Mouse (Mus musculus): ENCODE results near the gene Sult2b1. TPM values are rescaled to one million over a fixed set of nuclear protein-coding genes. Genes with fewer than 3 reads are reported as not detected.
A peak's percentile ranks its signal among the peaks of the same experiment; 100 is the strongest.

The Sult2b1 gene
- polyA plus RNA-seq, 1 experiment from 2014 or later: 0.70 TPM

GRCm38 (mm10) chr7:45712022-45712757, 72.3 kb downstream of the Sult2b1 start:
- Histone ChIP-seq H3K9me3 (ENCODE audit: control insufficient read depth, low read length) (no peaks in the 10 kb centered on the region), H3K36me3 (ENCODE audit: control insufficient read depth, insufficient read depth, low read length) (peaks cover 29% of the 10 kb centered on the region), H3K4me2 (no peak overlapping the region), H3K4me1 (replicated peaks; ENCODE audit: control insufficient read depth, insufficient read depth, low read length) (peaks cover 42% of the 10 kb centered on the region), H3K27me3 (replicated peaks; ENCODE audit: control insufficient read depth, insufficient read depth, low read length) (no peaks in the 10 kb centered on the region), H3K4me3 (ENCODE audit: low read depth, low read length) (no peak overlapping the region), H3K9ac (ENCODE audit: low read depth, low read length) (no peak overlapping the region), H3K27ac (ENCODE audit: low read depth, low read length) (no peak overlapping the region)
- 86% methylated on average over 21 of the region's 21 CpGs for WGBS
- DNase-seq (ENCODE audit: low spot score) (no peak), ATAC-seq (replicated peaks; ENCODE audit: low FRiP score) (no peak)

DNA sequence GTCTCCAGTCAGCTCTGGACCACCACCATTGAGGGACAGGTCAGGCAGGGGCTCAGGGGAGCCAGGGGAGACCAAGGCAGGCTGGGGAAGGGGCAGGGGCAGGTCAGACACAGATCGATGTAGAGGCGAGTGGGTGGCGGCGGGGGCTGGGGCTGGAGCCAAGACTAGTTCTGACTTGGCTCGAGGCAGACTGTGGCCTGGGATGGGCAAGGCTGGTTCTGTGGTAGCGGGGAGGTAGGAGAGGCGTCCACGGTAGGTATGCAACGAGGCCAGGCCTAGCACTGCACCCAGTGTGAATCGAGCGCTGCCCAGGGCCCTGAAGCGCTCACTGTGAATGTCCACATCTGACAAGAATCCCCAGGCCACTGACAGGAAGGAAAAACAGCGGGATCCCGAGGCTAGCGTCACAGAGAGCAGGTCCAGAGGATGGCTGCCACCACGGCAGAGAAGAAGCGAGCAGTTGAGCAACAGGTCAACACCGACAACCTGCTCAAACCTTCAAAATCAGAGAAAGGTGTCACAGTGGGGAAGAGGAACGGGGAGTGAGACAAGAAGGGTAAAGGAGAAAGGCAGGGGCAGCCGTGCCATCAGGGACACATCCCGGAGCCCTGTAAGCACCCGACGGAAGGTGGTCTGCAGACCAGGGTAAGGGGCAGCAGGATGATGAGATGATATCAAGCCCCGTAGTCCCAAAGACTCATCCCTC, 73.0 kb downstream of the Sult2b1 start:
- no peak for ATAC-seq (replicated peaks; ENCODE audit: low FRiP score)
- H3K4me3 ChIP-seq (ENCODE audit: low read depth, low read length): no peak overlapping the region
- H3K4me2 ChIP-seq: no peak overlapping the region; the same call in 1 of the 2 replicates
- no peak overlapping the region for H3K9ac ChIP-seq (ENCODE audit: low read depth, low read length)
- no peaks in the 10 kb centered on the region for H3K27me3 ChIP-seq (replicated peaks; ENCODE audit: control insufficient read depth, insufficient read depth, low read length)
- peaks cover 29% of the 10 kb centered on the region for H3K36me3 ChIP-seq (ENCODE audit: control insufficient read depth, insufficient read depth, low read length)
- no peak overlapping the region for H3K27ac ChIP-seq (ENCODE audit: low read depth, low read length)
- no peak for DNase-seq (ENCODE audit: low spot score)
- H3K9me3 ChIP-seq (ENCODE audit: control insufficient read depth, low read length): no peaks in the 10 kb centered on the region
- H3K4me1 ChIP-seq (replicated peaks; ENCODE audit: control insufficient read depth, insufficient read depth, low read length): peaks cover 39% of the 10 kb centered on the region
- WGBS: 91% methylated on average over 24 of the region's 24 CpGs

DNA sequence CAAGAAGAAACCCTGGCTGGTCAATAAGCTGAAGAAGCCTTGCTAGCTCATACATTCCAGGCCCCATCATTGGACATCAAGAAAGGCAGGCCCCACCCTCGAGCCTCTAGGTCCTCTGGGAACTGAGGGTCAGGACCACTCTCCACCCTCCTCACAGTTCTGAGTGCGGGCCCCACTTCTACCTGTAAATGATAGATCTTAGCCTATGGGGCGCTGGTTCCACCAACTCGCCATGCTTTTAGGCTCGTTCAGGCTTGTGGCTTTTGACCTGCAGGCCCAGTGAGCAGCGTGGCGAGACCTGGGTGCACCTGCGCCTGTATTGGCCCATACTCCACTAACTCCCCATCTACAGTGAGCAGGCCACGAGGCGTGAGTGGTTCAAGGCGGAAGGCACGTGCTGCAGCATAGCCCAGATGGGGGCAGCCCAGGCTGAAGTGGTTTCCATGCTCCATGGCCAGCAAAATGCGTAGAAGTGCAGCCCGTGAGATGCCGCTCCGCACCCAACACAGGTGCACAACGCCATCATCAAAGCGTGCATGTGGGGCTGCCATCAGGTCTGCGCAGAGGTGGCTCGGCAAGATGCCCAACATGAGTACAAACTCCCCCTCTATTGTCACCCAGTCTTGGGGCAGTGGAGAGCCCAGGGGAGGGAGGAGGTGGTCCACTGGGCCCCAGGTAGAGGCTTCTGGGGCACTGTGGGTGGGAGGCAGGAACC, 73.8 kb downstream of the Sult2b1 start:
- no peak overlapping the region for H3K4me3 ChIP-seq (ENCODE audit: low read depth, low read length)
- H3K36me3 ChIP-seq (ENCODE audit: control insufficient read depth, insufficient read depth, low read length): peaks cover 29% of the 10 kb centered on the region
- H3K27me3 ChIP-seq (replicated peaks; ENCODE audit: control insufficient read depth, insufficient read depth, low read length): no peaks in the 10 kb centered on the region
- DNase-seq (ENCODE audit: low spot score): no peak
- no peaks in the 10 kb centered on the region for H3K9me3 ChIP-seq (ENCODE audit: control insufficient read depth, low read length)
- no peak for ATAC-seq (replicated peaks; ENCODE audit: low FRiP score)
- H3K27ac ChIP-seq (ENCODE audit: low read depth, low read length): no peak overlapping the region
- peaks cover 39% of the 10 kb centered on the region for H3K4me1 ChIP-seq (replicated peaks; ENCODE audit: control insufficient read depth, insufficient read depth, low read length)
- no peak overlapping the region for H3K4me2 ChIP-seq
- WGBS: 95% methylated on average over 20 of the region's 20 CpGs
- H3K9ac ChIP-seq (ENCODE audit: low read depth, low read length): no peak overlapping the region

GRCm38 (mm10) chr7:45709677-45710355, 74.7 kb downstream of the Sult2b1 start:
- Histone ChIP-seq H3K9me3 (ENCODE audit: control insufficient read depth, low read length) (no peaks in the 10 kb centered on the region), H3K27ac (ENCODE audit: low read depth, low read length) (no peak overlapping the region), H3K4me2 (no peak overlapping the region), H3K4me1 (replicated peaks; ENCODE audit: control insufficient read depth, insufficient read depth, low read length) (peaks cover 40% of the 10 kb centered on the region), H3K9ac (ENCODE audit: low read depth, low read length) (no peak overlapping the region), H3K36me3 (ENCODE audit: control insufficient read depth, insufficient read depth, low read length) (peaks cover 29% of the 10 kb centered on the region), H3K4me3 (ENCODE audit: low read depth, low read length) (no peak overlapping the region), H3K27me3 (replicated peaks; ENCODE audit: control insufficient read depth, insufficient read depth, low read length) (no peaks in the 10 kb centered on the region)
- DNase-seq (ENCODE audit: low spot score): no peak
- WGBS: 77% methylated on average over 14 of the region's 14 CpGs
- no peak for ATAC-seq (replicated peaks; ENCODE audit: low FRiP score)

DNA sequence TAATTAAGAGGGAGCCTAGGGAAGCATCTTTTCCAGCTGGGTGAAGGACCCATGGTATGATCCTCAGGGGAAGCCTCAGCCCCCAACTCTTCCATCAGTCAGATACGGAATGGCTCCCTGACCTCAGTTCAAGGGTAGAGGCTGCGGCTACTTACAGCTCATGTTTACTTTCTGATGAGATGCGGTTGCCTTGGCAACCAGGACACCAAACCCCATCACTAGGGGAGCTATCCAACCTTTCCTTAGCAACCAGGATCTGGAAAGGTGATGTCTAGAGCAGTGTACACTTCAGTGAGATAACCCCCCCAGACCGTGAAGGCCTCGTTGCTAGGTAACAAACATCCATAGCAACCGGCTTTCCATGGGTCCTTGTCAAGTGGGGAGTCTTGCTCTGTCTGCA, 75.4 kb downstream of the Sult2b1 start:
- 53% methylated on average over 6 of the region's 6 CpGs for WGBS
- Histone ChIP-seq H3K4me1 (replicated peaks; ENCODE audit: control insufficient read depth, insufficient read depth, low read length) (peaks cover 33% of the 10 kb centered on the region), H3K4me3 (ENCODE audit: low read depth, low read length) (no peak overlapping the region), H3K9ac (ENCODE audit: low read depth, low read length) (no peak overlapping the region), H3K36me3 (ENCODE audit: control insufficient read depth, insufficient read depth, low read length) (peaks cover 29% of the 10 kb centered on the region), H3K27me3 (replicated peaks; ENCODE audit: control insufficient read depth, insufficient read depth, low read length) (no peaks in the 10 kb centered on the region), H3K27ac (ENCODE audit: low read depth, low read length) (no peak overlapping the region), H3K4me2 (no peak overlapping the region), H3K9me3 (ENCODE audit: control insufficient read depth, low read length) (no peaks in the 10 kb centered on the region)
- DNase-seq (ENCODE audit: low spot score) (no peak), ATAC-seq (replicated peaks; ENCODE audit: low FRiP score) (no peak)

GRCm38 (mm10) chr7:45708221-45708761, 76.2 kb downstream of the Sult2b1 start:
- peaks cover 26% of the 10 kb centered on the region for H3K36me3 ChIP-seq (ENCODE audit: control insufficient read depth, insufficient read depth, low read length)
- WGBS: 40% methylated on average over 13 of the region's 13 CpGs
- H3K9ac ChIP-seq (ENCODE audit: low read depth, low read length): 0 out of 2 replicates have a peak overlapping the region, but pooled peaks have one; percentile 9
- DNase-seq (ENCODE audit: low spot score): no peak
- no peaks in the 10 kb centered on the region for H3K27me3 ChIP-seq (replicated peaks; ENCODE audit: control insufficient read depth, insufficient read depth, low read length)
- peak overlapping the region; percentile 82 for H3K27ac ChIP-seq (ENCODE audit: low read depth, low read length)
- no peaks in the 10 kb centered on the region for H3K9me3 ChIP-seq (ENCODE audit: control insufficient read depth, low read length)
- H3K4me2 ChIP-seq: peak overlapping the region; percentile 100
- H3K4me3 ChIP-seq (ENCODE audit: low read depth, low read length): no peak overlapping the region
- ATAC-seq (replicated peaks; ENCODE audit: low FRiP score): no peak
- peaks cover 38% of the 10 kb centered on the region for H3K4me1 ChIP-seq (replicated peaks; ENCODE audit: control insufficient read depth, insufficient read depth, low read length)

GRCm38 (mm10) chr7:45707375-45707967, 77.0 kb downstream of the Sult2b1 start:
- Histone ChIP-seq H3K4me2 (peak overlapping the region; percentile 100), H3K36me3 (ENCODE audit: control insufficient read depth, insufficient read depth, low read length) (peaks cover 18% of the 10 kb centered on the region), H3K27me3 (replicated peaks; ENCODE audit: control insufficient read depth, insufficient read depth, low read length) (no peaks in the 10 kb centered on the region), H3K27ac (ENCODE audit: low read depth, low read length) (peak overlapping the region; percentile 82), H3K4me1 (replicated peaks; ENCODE audit: control insufficient read depth, insufficient read depth, low read length) (peaks cover 38% of the 10 kb centered on the region), H3K9ac (ENCODE audit: low read depth, low read length) (peak overlapping the region; percentile 82), H3K9me3 (ENCODE audit: control insufficient read depth, low read length) (no peaks in the 10 kb centered on the region), H3K4me3 (ENCODE audit: low read depth, low read length) (peak overlapping the region; percentile 69)
- under 1% methylated on average over 27 of the region's 27 CpGs for WGBS
- DNase-seq (ENCODE audit: low spot score) (peak; percentile 89), ATAC-seq (replicated peaks; ENCODE audit: low FRiP score) (0 out of 2 replicates have a peak, but pooled peaks have one; percentile 17)
